Mouse (Mus musculus) brain, embryonic 14.5 days (tissue): ENCODE results near the gene Prrg4.

Source experiments
- CTCF ChIP-seq: fragments of 200-500 bp; IDR thresholded peaks from 2 replicates; pipeline ENCODE4 v1.5.1; 2012; ENCODE audit warnings: inconsistent platforms, mild to moderate bottlenecking, moderate library complexity, borderline replicate concordance; ENCODE audit not compliant: insufficient read depth, insufficient read length; ENCODE audit errors: extremely low read depth
- POLR2A ChIP-seq: fragments of 200-500 bp; IDR thresholded peaks from 2 replicates; pipeline ENCODE4 v1.6.1; 2012; ENCODE audit warnings: mild to moderate bottlenecking, inconsistent platforms, borderline replicate concordance; ENCODE audit not compliant: poor library complexity, insufficient read depth, insufficient read length, severe bottlenecking; ENCODE audit errors: extremely low read depth

- TF ChIP-seq POLR2A (no peak), CTCF (no peak)
These were observed 35.3 kb downstream of the Prrg4 start for GRCm38 (mm10) chr2:104814181-104814951.
